Mouse (Mus musculus): ENCODE measurements around the gene Usp39.

Gene Usp39

DNA sequence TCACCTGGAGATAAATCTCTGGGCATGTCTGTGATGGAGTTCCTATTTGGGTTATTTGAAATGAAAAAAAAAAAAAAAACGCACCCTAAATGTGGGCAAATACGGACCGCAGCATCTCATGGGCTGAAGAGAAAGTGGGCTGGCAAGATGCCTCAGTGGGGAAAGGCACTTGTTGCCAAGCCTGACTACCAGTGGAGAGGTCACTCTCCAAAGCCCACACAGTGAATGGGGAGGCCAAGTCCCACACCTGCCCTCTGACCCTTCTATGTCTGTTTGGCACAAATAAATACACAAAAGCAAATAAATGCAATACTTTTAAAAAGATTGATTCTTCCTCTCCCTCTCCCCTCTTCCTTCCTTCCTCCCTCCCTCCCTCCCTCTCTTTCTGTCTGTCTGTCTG, 55.5 kb downstream of the Usp39 start:
- DNase-seq: no peak

DNA sequence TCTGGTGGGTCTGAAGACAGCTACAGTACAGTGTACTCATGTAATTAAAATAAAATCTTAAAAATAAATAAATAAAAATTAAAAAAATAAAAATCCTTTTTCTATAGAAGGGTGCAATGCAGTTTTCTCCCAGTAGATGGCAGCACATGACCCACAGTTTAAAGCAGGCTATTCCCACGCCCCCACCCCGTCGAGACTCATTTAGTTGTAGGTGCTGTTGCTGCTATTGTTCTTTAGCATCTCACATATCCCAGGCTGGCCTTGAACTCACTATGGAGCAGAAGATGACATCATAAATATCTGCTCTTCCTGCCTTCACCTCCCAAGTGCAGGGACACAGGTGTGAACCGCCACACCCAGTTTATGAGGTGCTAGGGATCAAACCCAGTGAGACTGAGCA, 61.1 kb downstream of the Usp39 start:
- peak; percentile 55 for DNase-seq

DNA sequence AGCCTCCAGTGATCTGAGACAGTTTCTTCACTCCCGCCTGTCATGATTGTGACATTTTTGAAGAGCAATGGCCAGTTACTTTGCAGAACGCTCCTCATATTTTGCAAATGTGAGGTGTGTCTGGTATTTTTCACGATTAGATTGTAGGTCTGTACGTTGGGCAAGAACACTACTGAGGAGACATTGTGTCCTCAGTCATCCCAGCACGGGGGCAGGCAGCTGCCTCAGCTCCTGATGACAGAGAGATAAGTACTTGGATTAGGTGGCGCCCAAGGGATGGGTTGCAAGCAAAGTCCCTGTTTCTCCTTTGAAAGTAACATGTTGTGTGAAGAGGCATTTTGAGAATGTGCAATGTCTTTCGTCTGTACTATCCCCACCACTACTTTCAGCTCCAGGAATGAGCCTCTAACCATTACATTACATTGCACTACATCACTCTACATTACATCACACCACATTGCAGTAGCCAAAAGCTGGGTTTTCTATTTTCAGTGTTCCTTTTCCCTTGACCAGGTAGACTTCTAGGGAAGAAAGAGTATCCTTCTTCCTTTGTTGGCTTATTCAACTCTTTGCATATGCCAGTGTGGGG, 64.5 kb downstream of the Usp39 start:
- no peak for DNase-seq

- no peak for DNase-seq
Observed at GRCm38 (mm10) chr6:72279505-72279904, 65.5 kb downstream of the Usp39 start.

DNA sequence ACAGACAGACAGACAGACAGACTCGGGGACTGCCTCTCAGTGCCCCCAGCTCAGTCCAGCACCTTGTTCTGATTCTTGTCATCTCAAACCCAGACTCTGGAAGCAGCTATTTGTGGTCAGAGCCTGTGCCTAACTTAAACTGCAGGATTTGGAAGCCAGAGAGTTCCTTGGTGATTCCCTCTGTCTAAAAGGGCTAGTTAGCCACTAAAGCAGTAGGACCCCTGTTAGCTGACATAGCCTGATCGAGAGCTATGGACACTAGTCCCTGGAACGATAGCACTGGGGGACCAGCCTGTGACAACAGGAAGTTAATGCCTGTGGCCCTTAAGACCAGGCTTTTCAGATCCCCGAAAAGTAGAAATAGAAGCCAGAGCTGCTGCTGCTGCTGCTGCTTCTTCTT, 66.1 kb downstream of the Usp39 start:
- DNase-seq: no peak

DNA sequence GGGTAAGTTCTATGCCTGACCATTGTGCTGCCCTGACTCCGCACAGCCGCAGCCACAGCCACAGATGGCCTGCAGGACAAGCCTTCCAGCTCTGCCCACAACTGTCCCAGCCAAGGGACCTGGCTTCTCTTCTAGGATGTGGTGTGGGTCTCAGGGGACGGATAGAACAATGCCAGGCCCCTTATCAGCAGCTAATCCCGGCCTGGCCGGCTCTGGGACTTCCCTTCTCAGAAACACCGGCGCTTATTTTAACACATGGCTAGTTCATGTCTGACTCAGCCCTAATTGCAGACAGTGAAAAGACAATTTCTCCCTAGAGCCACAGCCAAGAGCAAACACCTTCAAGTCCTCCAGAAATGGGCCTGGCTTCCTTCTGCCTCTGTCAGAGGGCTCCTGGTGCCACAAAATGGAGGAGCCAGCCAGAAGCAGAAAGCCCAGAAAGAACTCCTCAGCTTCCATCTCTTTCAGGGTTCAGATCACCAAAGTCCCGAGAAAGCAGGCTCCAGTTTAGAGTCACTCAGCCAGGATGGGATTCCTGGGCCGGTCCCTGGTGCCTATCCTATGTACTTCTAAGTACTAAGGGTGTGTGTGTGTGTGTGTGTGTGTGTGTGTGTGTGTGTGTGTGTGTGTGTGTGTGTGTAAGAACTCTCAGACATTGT, 67.3 kb downstream of the Usp39 start:
- no peak for DNase-seq

GRCm38 (mm10) chr6:72276972-72277441, 68.0 kb downstream of the Usp39 start:
- no peak for DNase-seq

DNA sequence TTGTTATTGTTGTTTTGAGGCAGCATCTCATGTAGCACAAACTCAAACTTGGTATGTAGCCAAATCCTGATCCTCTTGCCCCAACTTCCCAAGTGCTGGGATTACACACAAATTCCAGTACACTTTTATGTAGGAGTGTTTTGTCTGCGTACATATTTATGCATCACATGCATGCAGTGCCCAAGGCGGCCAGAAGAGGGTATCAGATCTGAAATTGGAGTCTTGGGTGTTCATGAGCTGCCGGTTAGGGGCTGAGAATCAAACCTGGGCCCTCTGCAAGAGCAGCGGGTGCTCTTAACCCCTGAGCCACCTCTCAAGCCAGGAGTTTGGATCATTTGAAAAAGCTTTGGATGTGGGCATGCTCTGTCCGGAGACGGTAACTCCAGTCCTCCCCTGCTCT, 68.8 kb downstream of the Usp39 start:
- no peak for DNase-seq

- no peak for DNase-seq
Observed at GRCm38 (mm10) chr6:72275527-72275926, 69.5 kb downstream of the Usp39 start.

DNA sequence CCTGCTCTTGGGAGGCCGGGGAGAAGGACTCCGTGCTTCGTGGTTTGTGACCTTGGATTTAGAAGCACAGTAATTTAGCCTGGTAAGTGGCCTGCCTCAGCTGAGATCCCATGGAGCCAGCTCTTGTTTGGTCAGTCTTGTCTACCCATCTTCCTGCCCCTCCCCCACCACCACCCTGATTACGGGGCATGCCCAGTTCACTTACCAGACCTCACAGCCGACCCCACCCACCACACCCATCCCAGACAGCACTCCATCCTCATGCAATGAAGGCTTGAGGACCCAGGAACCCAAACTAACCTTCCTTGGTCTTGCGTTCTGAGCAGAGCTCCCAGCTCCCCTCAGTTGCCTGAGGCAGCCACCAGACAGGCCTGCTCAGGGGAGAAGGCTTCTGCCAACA, 71.8 kb downstream of the Usp39 start:
- DNase-seq: no peak

GRCm38 (mm10) chr6:72272161-72272696, 72.8 kb downstream of the Usp39 start:
- DNase-seq: no peak

DNA sequence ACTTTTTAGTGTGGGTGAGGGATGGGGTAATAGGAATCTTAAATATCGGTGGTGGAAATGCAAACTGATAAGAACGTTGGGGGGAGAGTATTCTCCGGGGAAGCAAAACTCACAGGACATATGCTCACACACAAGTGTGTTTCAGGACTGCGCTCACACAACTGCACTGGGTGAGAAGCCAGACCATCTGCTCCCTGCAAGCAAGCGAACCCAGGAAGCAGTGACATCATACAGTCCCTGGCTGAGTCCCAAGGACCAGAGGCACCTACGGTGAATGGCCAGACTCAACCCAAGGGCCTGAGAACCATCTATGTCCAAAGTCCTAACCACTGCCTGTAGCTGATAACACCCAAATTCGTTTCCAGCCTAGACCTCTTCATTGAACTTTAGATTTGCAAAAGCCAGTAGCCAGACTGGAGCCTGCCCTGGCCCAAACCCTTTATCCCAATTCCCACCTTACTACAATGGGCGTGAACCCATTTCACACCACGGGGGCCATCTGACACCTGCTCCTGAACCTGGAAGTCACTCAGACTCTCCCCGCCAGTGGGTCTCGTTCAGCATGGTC, 73.9 kb downstream of the Usp39 start:
- DNase-seq: peak; percentile 89

- DNase-seq: no peak
Observed at GRCm38 (mm10) chr6:72270258-72270657, 74.7 kb downstream of the Usp39 start.
